Mouse (Mus musculus): ENCODE results near the gene Psen1. TPM values are rescaled to one million over a fixed set of nuclear protein-coding genes. Genes with fewer than 3 reads are reported as not detected.

The Psen1 gene
- total RNA-seq (2014; fragmentation: Nextera tagmentation) (39.1 and 42.3 TPM in 2 replicates), total RNA-seq (2017) (30.2 and 55.7 TPM in 2 replicates)

GRCm38 (mm10) chr12:83687934-83688315 lies at the start of gene Psen1:
Gene Psen1, plus strand, starts transcription at chr12:83688152.
- peak; percentile 96 for ATAC-seq (replicated peaks; ENCODE audit: low FRiP score, low TSS enrichment, poor library complexity, severe bottlenecking)

- no peak for ATAC-seq (replicated peaks; ENCODE audit: low FRiP score, low TSS enrichment, poor library complexity, severe bottlenecking)
Observed at GRCm38 (mm10) chr12:83641233-83641632, 46.7 kb upstream of the Psen1 start.

- ATAC-seq (replicated peaks; ENCODE audit: low FRiP score, low TSS enrichment, poor library complexity, severe bottlenecking): no peak
Observed at GRCm38 (mm10) chr12:83643116-83643515, 44.8 kb upstream of the Psen1 start.

GRCm38 (mm10) chr12:83650346-83650745 lies 37.6 kb upstream of the Psen1 start:
- ATAC-seq (replicated peaks; ENCODE audit: low FRiP score, low TSS enrichment, poor library complexity, severe bottlenecking): no peak

GRCm38 (mm10) chr12:83651414-83651813 lies 36.5 kb upstream of the Psen1 start:
- no peak for ATAC-seq (replicated peaks; ENCODE audit: low FRiP score, low TSS enrichment, poor library complexity, severe bottlenecking)

GRCm38 (mm10) chr12:83685466-83685865 lies 2.5 kb upstream of the Psen1 start:
- no peak for ATAC-seq (replicated peaks; ENCODE audit: low FRiP score, low TSS enrichment, poor library complexity, severe bottlenecking)

GRCm38 (mm10) chr12:83686575-83687350 lies 1.2 kb upstream of the Psen1 start:
- ATAC-seq (replicated peaks; ENCODE audit: low FRiP score, low TSS enrichment, poor library complexity, severe bottlenecking): no peak

- peak; percentile 69 for ATAC-seq (replicated peaks; ENCODE audit: low FRiP score, low TSS enrichment, poor library complexity, severe bottlenecking)
Observed at GRCm38 (mm10) chr12:83688316-83689086, 549 bp downstream of the Psen1 start.

- ATAC-seq (replicated peaks; ENCODE audit: low FRiP score, low TSS enrichment, poor library complexity, severe bottlenecking): peak; percentile 14; the same call in 1 of the 2 replicates
Observed at GRCm38 (mm10) chr12:83689087-83689432, 1.1 kb downstream of the Psen1 start.

GRCm38 (mm10) chr12:83694011-83694410 lies 6.1 kb downstream of the Psen1 start:
- ATAC-seq (replicated peaks; ENCODE audit: low FRiP score, low TSS enrichment, poor library complexity, severe bottlenecking): no peak

GRCm38 (mm10) chr12:83694669-83695068 lies 6.7 kb downstream of the Psen1 start:
- no peak for ATAC-seq (replicated peaks; ENCODE audit: low FRiP score, low TSS enrichment, poor library complexity, severe bottlenecking)

GRCm38 (mm10) chr12:83698637-83699036 lies 10.7 kb downstream of the Psen1 start:
- no peak for ATAC-seq (replicated peaks; ENCODE audit: low FRiP score, low TSS enrichment, poor library complexity, severe bottlenecking)

- ATAC-seq (replicated peaks; ENCODE audit: low FRiP score, low TSS enrichment, poor library complexity, severe bottlenecking): no peak
Observed at GRCm38 (mm10) chr12:83701608-83702007, 13.7 kb downstream of the Psen1 start.

GRCm38 (mm10) chr12:83702796-83703195 lies 14.8 kb downstream of the Psen1 start:
- ATAC-seq (replicated peaks; ENCODE audit: low FRiP score, low TSS enrichment, poor library complexity, severe bottlenecking): no peak

GRCm38 (mm10) chr12:83706951-83707350 lies 19.0 kb downstream of the Psen1 start:
- ATAC-seq (replicated peaks; ENCODE audit: low FRiP score, low TSS enrichment, poor library complexity, severe bottlenecking): no peak

- ATAC-seq (replicated peaks; ENCODE audit: low FRiP score, low TSS enrichment, poor library complexity, severe bottlenecking): no peak
Observed at GRCm38 (mm10) chr12:83708160-83709092, 20.5 kb downstream of the Psen1 start.

- no peak for ATAC-seq (replicated peaks; ENCODE audit: low FRiP score, low TSS enrichment, poor library complexity, severe bottlenecking)
Observed at GRCm38 (mm10) chr12:83709934-83710333, 22.0 kb downstream of the Psen1 start.

GRCm38 (mm10) chr12:83713749-83714148 lies 25.8 kb downstream of the Psen1 start:
- ATAC-seq (replicated peaks; ENCODE audit: low FRiP score, low TSS enrichment, poor library complexity, severe bottlenecking): 0 out of 2 replicates have a peak, but pooled peaks have one; percentile 52

GRCm38 (mm10) chr12:83716416-83717184 lies 28.6 kb downstream of the Psen1 start:
- ATAC-seq (replicated peaks; ENCODE audit: low FRiP score, low TSS enrichment, poor library complexity, severe bottlenecking): no peak

Measured in megakaryocyte-erythroid progenitor cell, adult 5-6 weeks (primary cell).